Mouse (Mus musculus) ES-CJ7 (cell line): ENCODE results near the gene Lyve1.

Experiments used
- DNase-seq: peaks from one replicate; pipeline ENCODE4 v3.0.0; 2011; ENCODE audit warnings: low read depth, low spot score

Lyve1 gene

GRCm38 (mm10) chr7:110809585-110810557 is 53.2 kb downstream of the Lyve1 start:
- DNase-seq, result no peak

- no peak for DNase-seq
These were observed 54.1 kb downstream of the Lyve1 start for GRCm38 (mm10) chr7:110808962-110809361.

GRCm38 (mm10) chr7:110807460-110808030 is 55.5 kb downstream of the Lyve1 start:
- DNase-seq, result no peak

GRCm38 (mm10) chr7:110804266-110804665 is 58.8 kb downstream of the Lyve1 start:
- no peak for DNase-seq

- DNase-seq, result no peak
These were observed 59.9 kb downstream of the Lyve1 start for GRCm38 (mm10) chr7:110803131-110803530.

- DNase-seq, result peak; percentile 75
These were observed 62.0 kb downstream of the Lyve1 start for GRCm38 (mm10) chr7:110801028-110801427.
